Mouse (Mus musculus) granulocyte monocyte progenitor cell, adult 5-6 weeks (primary cell): ENCODE data around the gene Nt5c2. TPM values are rescaled to one million over a fixed set of nuclear protein-coding genes. Genes with fewer than 3 reads are reported as not detected.
"Not testable (repeated sequence)": the region's sequence is repeated elsewhere in the genome, so short reads cannot be mapped to it uniquely, and the experiment has no call there.

ENCODE experiments used
- ATAC-seq: replicated peaks from 2 replicates; pipeline ENCODE4 v1.8.0; 2016; ENCODE audit warnings: mild to moderate bottlenecking, moderate TSS enrichment, inconsistent platforms; ENCODE audit not compliant: poor library complexity, severe bottlenecking
- total RNA-seq, 2 experiments: library from RNA; stranded (forward) in 1 of 2; stranded (reverse) in 1 of 2; fragments of 200-712, 200-1000 nt in 1 of 2; fragments of >200 nt in 1 of 2; fragmentation: Nextera tagmentation in 1 of 2; gene quantifications; 2 replicates each; pipeline ENCODE4 v1.2.3; 2014 to 2017

Gene Nt5c2
- total RNA-seq, 2 experiments from 2014 or later = 62.3 to 84.5 TPM

DNA sequence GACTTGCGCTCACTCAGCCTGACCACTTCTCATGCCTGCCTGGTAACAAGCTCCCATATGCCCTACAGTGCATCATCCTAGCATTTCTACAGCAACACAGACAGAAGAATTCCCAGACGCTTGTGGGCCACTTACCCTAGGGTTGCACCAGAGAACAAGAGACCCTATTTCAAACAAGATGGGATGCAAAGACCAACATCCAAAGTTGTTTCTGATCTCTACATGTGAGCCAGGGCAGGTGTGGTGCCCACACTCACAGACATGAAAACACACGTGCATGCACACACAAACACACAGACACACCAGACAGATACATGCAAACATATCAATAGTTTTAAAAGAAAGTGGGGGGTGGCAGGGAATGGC lies 24.8 kb downstream of the Nt5c2 start:
- ATAC-seq = no peak

DNA sequence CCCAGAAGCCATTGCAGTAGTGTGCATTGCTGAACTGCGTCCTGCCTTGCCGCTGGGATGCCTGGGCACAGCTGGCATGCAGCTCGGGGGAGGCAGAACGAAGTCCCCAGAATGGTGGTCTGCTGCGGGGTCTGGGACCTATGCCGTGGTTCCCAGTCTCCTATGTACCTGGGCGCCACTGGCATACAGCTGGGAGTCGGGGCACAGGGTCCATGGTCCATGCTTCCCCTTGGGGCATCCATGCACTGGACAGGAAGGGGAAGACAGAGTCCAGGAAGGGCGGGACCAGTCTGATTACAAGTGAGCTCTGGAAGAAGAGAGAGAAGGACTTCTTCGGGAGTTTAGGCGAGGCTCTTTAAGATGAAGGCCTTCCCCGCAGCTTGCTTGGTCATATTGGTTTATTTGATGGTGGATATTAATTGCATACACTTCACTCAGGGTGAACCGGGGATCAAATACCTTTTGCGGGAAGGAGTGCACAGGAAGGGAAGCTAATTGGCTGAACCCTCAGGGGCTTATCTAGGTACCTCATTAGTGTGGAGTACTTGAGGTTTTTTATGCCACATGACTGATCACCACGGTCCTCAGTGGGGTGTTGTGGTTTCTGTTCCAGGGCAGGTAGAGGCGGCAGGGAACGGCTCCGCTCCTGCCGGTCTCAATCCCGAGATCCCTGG lies 25.3 kb downstream of the Nt5c2 start:
- no peak for ATAC-seq

DNA sequence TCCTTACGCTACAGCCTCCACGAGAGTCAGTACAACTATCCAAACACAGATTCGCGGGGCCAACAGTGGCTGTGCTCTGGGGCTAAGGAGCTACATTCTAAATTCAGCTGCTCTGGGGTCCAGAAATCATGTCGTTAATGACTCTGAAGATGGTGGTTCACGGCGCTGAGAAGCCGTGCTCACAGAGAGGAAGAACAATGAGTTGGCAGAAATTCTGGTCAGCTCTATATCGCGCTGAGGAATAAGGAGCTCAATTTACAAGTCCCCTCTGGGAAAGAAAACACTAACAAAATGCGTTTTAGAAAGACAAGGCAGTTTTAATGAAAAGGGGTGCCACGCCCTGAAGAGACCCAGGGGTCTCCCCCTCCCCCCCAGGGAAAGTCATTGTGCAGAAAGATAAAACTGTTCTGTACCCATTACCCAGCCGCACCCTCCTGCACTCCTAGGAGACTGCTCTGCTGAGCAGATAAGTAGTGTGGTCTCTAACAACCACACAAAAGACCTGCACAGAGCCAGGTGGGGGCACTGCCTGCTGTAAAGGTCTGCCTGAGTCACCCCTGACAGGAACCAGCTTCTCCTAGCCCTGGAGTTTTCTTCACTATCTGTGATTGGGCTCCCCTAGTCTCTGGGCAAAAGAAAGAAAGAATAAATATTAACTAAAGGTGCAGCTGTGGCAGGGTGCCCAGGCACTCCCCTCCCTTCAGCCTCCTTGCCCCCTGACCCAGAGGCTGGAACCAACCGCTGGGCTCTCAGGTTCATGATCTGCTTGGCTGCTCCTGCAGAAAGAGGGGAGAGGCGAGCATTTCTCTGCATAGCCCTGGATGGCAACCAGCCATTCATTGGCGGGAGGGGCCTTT lies 26.5 kb downstream of the Nt5c2 start:
- no peak for ATAC-seq

DNA sequence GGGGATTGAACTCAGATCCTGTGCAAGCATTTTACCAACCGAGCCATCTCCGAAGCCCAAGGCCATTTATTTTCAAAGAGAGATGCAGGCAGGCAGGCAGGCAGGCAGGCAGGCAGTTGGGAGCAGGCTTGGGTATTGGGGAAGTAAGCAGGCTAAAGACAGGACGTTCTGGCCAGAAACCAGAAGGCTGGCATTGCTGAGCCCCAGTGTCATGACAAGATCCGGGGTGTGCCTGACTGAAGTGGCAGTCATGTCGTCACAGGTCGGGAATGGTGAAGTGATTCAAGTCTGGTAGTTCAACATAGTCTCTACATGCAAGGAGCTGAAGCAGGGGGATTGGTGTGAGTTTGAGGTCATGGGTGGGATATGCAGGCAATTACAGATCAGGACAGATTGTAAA lies 27.3 kb downstream of the Nt5c2 start:
- peak; percentile 73 for ATAC-seq

DNA sequence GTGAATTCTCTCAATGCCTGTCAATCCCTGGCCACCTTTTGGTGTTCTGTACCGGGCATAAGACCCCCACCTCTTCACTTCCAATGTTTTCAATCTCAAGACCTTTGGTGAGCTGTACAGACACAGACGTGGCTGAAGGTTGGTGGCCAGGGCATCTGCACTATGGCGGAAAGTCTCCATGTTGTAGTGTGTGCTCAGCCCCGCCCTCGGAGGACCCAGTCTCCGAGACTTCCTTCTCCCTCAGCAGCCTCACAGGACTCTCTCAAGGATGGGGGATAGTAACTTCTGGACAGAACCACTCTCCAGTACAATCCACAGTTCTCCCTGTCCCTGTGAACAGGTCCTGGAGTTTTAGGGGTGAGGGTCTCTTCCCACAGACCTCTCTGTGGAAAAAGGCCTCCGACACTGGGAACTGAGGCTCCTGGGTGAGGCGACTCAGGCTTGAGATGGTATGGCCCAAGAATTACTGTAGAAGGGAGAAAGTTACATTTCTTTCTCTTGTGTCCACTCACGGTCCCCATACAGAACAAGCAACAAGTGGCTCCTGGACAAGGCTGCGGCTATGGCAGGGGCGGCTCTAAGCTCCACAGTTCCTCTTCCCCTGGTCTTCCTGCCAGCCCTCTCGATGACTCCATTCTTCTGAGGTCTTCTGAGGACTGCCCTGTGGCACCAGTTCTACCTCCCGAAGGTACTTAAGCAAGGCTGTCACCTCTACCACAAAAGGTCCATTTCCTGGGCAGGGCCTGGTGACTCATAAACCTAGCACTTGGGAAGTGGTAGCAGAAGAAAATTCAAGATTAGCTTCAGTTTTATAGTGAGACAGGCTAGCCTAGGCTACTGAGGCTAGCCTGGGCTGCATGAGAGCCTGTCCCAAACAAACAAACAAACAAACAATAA lies 30.0 kb downstream of the Nt5c2 start:
- peak; percentile 68 for ATAC-seq

DNA sequence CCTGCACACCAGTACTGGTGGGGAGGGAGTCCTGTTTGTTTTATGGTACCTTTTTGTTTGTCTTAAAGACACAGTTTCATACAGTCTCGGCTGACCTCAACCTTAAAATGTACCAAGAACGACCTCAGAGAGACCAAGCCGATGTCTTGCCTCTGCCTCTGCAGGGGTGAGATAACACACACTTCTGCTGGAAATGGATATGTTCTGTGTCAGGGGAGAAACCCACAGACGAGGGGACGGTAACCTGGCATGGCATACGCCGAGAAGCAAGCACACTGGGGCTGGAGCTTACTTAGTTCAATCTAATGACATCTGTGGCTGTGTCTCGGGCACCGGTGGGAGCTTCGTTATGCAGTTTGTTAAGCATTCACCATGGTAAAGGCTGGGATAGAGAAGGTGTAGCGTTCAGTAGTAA lies 31.0 kb downstream of the Nt5c2 start:
- ATAC-seq = no peak

DNA sequence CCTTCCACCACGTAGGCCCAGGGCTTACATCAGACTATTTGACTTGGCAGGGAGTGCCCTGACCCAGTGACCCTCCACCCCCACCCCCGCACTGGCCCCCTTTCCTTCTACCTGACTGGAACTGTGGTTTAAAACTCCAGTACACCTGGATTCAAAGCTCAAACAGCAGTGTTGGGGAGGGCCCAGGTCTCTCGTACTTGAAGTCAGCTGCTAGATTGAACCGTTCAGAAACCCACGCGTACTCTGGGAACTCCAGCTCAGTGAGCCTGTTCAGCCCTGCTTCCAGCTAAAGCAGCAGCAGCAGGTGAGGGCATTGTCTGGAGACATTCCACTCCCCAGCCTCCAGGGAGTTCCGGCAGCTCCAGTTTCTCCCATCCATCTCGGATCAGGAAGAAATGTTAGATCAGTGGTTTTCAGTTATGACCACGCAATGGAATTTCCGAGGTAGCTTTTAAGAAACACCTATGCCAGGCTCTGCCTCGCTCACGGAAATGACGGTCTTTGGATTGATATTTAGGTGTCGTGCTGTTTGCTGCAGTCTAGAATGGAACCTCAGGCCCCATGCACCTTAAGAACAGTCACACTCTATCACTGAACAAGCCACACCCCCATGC lies 31.5 kb downstream of the Nt5c2 start:
- ATAC-seq = no peak

DNA sequence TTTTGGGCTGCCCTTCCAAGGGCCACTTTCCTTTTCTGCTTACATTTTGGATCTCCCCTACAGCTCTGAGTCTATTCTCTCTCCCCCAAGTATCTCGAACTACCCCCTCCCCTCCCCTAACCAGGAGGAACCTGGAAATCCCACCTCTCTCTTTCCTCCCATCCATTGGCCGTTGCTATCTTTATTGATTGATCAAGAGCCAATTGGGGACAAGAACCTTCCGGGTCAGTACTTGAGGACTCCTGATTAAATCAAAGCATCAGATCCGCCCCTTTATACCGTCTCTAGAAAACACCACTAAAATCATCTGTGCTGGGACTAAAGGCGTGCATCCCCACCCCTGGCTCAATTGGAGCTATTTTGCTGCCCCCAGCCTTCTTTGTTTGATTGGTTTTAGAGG lies 33.5 kb downstream of the Nt5c2 start:
- ATAC-seq = no peak

DNA sequence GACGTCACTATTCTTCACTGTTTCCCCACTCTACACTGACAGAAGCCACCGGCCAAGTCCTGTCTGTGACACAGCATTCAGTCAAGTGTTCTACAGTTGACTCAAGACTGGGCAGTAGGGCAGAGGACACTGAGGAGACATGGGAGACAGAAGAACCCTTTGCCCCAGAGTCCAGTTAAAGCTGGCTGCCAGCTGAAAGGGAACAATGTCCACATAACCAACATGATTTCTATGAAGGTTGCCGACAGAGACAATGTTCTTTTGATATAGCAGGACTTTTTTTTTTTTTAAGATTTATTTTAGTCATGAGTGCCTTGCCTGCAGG lies 35.2 kb downstream of the Nt5c2 start:
- ATAC-seq = 0 out of 2 replicates have a peak, but pooled peaks have one; percentile 22

DNA sequence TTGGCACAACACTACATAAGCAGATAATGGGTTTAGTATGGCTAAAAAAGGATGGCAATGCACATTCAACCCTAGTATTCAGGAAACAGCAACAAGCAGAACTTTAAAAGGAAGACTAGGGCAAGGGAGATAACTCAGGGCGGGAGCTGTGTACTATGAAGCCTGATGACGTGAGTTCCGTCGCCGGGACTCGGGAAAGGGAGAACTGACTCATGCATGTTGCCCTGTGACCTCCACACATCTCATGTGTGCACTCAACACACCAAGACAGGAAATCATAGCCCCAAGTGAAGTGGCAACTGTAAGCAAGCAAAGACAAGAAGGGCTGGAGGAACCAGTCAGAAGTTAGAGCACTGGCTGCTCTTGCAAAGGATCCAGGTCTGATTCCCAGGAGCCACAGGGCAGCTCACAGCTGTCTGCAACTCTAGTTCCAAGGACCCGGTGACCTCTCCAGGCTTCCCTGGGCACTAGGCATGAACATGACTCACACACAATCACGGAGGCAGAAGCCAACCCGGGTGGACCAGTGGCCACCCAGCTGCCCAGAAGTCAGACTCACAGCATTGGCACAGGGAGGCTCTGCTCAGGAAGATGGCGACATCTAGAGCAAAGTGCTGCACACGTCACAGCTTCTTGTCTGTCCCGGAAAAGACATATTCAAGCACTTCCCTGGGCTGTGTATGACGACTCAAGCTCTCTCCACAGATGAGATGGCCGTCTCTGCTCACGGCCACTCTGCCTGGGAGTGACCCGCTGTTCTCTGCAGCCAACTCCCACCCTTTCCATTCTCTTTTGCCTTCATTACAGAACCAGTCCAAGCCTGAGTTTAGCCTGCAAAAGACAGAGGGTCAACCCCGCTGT lies 35.8 kb downstream of the Nt5c2 start:
- peak; percentile 66 for ATAC-seq

DNA sequence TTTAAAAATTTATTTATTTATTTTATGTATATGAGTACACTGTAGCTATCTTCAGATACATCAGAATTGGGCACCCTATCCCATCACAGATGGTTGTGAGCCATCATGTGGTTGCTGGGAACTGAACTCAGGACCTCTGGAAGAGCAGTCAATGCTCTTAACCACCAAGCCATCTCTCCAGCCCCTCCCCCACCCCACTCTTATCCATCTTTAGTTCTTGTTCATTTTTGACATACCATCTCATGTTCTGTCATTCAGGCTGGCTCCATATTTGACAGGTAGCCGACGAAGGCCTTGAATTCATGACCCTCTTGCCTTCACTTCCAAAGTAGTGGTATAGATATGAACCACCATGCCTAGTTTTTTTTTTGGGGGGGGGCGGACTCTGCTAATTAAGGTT lies 36.9 kb downstream of the Nt5c2 start:
- not testable (repeated sequence) for ATAC-seq

DNA sequence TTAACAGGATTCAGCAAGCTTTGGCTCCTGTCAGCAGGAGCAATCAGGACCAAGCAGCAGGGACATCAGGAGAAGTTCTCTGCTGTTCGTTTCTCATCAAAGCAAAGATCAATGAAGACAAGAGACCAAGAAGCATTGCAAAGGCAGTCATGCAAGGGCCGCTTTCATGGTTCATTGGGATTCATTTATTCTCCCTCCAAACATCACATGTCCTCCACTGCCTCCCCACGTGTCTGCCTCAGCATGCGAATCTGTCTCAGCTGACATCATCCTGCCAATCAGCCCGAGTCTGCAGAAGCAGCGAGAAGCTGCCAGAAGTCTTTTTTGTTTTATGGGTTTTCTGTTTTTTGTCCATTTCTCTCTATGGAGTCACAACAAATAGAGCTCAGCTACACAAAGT lies 37.5 kb downstream of the Nt5c2 start:
- no peak for ATAC-seq

DNA sequence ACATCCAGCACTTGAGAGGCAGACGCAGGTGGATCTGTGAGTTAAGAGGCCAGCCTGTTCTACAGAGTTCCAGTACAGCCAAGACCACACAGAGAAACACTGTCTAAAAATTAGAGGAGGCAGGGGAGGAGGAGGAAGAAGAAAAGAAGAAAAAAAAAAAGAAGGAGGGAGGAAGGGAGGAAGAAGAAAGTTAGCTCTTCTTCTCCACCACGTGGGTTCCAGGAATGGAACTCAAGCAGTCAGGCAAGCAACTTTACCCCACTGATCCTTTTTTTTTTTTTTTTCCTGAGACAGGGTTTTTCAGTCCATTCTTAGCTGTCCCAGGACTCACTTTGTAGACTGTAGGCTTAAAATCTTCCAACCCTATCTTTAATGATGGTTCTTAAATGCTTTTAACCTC lies 38.2 kb downstream of the Nt5c2 start:
- ATAC-seq = no peak

DNA sequence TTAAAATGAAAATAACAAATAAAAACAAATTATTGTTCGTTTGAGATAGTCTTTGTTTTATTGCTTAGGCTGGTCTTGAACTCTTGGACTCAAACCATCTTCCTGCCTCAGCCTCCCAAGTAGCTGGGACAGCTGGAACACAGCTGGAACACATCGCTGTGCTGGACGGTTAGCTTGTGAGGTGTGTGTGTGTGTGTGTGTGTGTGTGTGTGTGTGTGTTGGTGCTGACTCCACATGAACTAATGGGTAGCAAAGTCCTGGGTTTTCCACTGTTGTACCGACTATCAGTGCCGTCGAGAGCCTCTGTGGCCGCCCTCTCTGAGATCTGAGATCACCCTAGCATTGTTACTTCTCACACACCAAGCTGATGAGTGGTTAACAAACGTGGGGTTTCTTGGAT lies 39.0 kb downstream of the Nt5c2 start:
- ATAC-seq = no peak

DNA sequence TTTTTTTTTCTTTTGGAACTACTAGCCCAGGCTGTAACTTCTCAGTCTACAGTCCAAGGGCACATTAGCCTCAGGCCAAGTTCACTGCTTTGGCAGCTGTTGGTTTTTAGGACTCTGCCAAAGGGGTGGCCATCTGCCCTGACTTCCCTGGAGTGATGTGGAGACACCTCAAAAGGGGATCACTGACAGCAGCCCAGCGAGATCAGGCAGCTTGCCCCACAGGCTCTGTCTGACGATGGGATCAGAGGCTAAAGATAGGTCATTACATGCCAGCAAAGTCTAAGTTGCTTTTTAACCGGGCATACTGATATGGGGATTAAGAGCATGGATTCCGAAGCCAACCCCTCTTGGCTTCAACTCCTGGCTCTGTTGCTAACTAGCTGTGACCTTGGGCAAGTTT lies 39.4 kb downstream of the Nt5c2 start:
- no peak for ATAC-seq

DNA sequence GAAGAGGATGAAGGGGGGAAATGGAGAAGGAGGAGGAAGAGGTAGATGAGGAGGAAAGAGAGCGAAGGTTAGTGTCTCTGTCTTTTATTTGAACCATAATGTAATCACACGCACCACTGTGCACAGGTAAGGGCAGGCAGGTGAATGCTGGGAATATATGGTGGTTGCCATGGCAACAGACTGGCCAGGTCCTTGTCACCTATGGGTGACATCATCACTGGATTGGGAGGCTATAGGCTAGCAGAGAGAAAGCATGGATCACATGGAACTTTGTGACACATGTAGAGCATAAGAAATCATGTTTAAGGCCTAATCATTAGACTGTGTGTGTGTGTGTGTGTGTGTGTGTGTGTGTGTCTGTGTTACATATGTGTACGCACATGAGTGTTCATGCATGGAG lies 42.8 kb downstream of the Nt5c2 start:
- no peak for ATAC-seq

DNA sequence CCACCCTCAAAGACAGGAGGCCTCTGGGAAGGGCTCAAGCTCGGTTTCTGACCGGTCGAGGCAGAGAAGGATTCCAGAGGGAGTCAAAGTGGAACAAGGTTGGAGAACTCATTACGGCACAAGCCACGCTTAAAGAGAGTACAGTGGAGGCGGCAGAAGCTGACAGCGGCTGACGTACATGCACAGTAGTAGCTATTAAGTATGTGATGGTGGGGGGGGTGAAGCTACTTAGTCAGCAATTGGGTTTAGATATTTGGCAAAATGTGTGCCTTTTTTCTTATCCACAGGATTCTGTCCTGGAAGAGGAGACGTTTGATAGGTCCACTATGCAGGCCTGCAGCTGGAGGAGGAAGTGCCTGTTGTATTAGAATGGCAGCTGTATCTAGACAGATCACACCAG lies 43.2 kb downstream of the Nt5c2 start:
- no peak for ATAC-seq

DNA sequence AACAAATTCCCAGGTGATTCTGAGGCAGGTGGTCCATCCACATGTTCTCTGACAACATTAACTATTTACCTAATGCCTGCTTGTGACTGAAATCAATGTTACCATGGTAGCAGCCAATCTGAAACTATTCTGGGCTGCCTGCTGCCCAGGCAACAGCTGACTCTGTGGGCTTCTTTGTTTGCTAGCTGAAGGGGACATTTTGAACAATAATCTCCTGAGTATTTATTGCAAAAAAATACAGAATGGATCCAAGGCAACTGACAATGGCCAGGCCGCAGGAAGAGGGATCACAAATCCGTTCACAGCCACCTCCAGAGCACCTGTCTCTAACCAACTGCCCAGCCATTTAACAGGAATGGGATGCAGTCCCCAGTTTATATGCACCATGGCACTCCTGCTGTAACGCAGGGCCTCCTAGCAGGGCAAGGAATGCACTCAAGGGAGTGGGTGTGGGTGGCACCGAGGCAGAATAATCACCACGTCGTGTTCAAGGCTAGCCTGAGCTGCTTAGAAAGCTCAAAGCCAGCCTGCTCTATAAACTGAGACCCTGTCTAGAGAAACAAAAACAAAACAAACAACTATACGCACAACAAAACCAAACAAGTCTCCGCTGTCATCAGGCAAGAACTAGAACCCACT lies 43.8 kb downstream of the Nt5c2 start:
- ATAC-seq = no peak

DNA sequence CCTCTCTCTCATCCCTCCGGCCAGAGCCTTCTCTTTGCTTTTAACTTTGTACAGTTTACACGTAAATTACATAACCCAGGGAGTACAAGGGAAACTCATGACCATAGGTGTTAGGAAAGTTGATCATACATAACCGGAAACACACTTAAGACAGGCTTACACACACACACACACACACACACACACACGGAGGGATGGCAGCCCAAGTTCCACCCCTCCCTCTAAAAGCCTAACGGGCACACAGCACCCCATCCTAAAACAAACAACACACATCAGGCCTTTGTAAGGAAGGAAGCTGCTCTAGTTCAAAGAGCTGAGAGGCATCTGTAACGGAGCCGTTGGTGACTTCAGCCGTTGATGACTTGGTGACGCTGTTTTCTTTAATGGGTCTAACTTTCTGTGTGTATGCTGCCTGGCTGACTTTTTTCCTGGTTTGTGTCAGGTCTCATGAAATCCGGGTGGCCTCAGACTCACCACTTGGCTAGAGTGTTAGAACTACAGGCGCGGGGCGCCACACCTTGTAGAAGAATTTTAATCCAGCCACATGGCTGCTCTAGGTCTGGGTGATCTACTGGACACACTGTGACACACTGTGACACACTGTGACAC lies 44.7 kb downstream of the Nt5c2 start:
- peak; percentile 52 for ATAC-seq
